8 mouse cellular contexts compared by ENCODE assay signal in genomic region chr3:117869324-117869715, GRCm38 (mm10). TPM values are rescaled to one million over a fixed set of nuclear protein-coding genes. Genes with fewer than 3 reads are reported as not detected.
A peak's percentile ranks its signal among the peaks of the same experiment; 100 is the strongest.
DNase-seq lines count a peak whose midpoint lies in the region; ATAC-seq lines count a peak whose summit lies in the region.

No protein-coding gene starts in this region.

- ATAC-seq in erythroblast, adult 5-6 weeks (replicated peaks; ENCODE audit: low FRiP score, poor library complexity, severe bottlenecking) = no peak
- ATAC-seq in hindbrain, embryonic 14.5 days (ENCODE audit: low FRiP score) = no peak

- H3K4me3 ChIP-seq in erythroblast, embryonic 14.5 days (replicated peaks) = peak overlapping the region; percentile 68
- H3K4me3 ChIP-seq in hindbrain, embryonic 14.5 days (replicated peaks; ENCODE audit: low read length) = peak overlapping the region; percentile 52
- H3K4me3 ChIP-seq in macrophage (ENCODE audit: inconsistent target) = peak overlapping the region; percentile 75

- peak overlapping the region; percentile 63 for H3K4me2 ChIP-seq in hindbrain, embryonic 14.5 days (replicated peaks)

- WGBS in hindbrain, embryonic 14.5 days = 38% methylated on average over 2 of the region's 2 CpGs
- 8% methylated on average over 2 of the region's 2 CpGs for WGBS in macrophage (ENCODE audit: missing documents)

- no peaks in the 10 kb centered on the region for H3K27me3 ChIP-seq in erythroblast, embryonic 14.5 days (ENCODE audit: control insufficient read depth)
- no peaks in the 10 kb centered on the region for H3K27me3 ChIP-seq in hindbrain, embryonic 14.5 days (ENCODE audit: control insufficient read depth, insufficient read depth, low read length)

- H3K4me1 ChIP-seq in erythroblast, embryonic 14.5 days (ENCODE audit: control insufficient read depth) = peaks cover 10% of the 10 kb centered on the region
- no peaks in the 10 kb centered on the region for H3K4me1 ChIP-seq in hindbrain, embryonic 14.5 days (replicated peaks; ENCODE audit: control insufficient read depth, insufficient read depth, low read length)

- H3K36me3 ChIP-seq in erythroblast, embryonic 14.5 days (ENCODE audit: control insufficient read depth) = no peaks in the 10 kb centered on the region
- no peaks in the 10 kb centered on the region for H3K36me3 ChIP-seq in hindbrain, embryonic 14.5 days (replicated peaks; ENCODE audit: control insufficient read depth, insufficient read depth)
- no peaks in the 10 kb centered on the region for H3K36me3 ChIP-seq in macrophage (ENCODE audit: inconsistent target)

- H3K79me2 ChIP-seq in macrophage (ENCODE audit: inconsistent target) = no peaks in the 10 kb centered on the region

- H3K27ac ChIP-seq in hindbrain, embryonic 14.5 days = no peak overlapping the region
- peak overlapping the region; percentile 60 for H3K27ac ChIP-seq in macrophage

- peak; percentile 78 for DNase-seq in adipocyte (ENCODE audit: low spot score)
- no peak for DNase-seq in hindbrain, embryonic 14.5 days (ENCODE audit: low spot score)
- no peak for DNase-seq in spleen, adult 12 weeks (ENCODE audit: low spot score)
- DNase-seq in layer of hippocampus, adult 11-12 months (ENCODE audit: low spot score) = no peak
- no peak for DNase-seq in layer of hippocampus, adult 9-11 months

- peak overlapping the region; percentile 69 for H3K9ac ChIP-seq in hindbrain, embryonic 14.5 days

- no peaks in the 10 kb centered on the region for H3K9me3 ChIP-seq in erythroblast, embryonic 14.5 days (ENCODE audit: control insufficient read depth, low read length)
- H3K9me3 ChIP-seq in hindbrain, embryonic 14.5 days (ENCODE audit: control insufficient read depth, low read length) = no peaks in the 10 kb centered on the region

RNA-seq across cellular contexts. Expression of gene Snx7, which starts 0.6 kb away (rescaled TPM):
- 0.02 and 0.03 TPM in 2 replicates for polyA plus RNA-seq in erythroblast, embryonic 14.5 days (2012)
- 3.3 TPM in 1 of 2 replicates, not detected in the other for total RNA-seq in erythroblast, adult 5-6 weeks (2015; ENCODE audit: low replicate concordance)
- total RNA-seq in erythroblast, adult 5-6 weeks (2017; ENCODE audit: low replicate concordance) = 0.70 TPM in 1 of 2 replicates, not detected in the other
- 9.8 and 11.1 TPM in 2 replicates for polyA plus RNA-seq in hindbrain, embryonic 14.5 days (2014; fragmentation: Nextera tagmentation; extraction: Ambion mirVana)
- total RNA-seq in macrophage (2018; cell fraction: chromatin; rRNA removed) = 10 to 100 TPM; 10.3 to 36.7 (median 22.3) TPM
- 10 to 100 TPM; 12.3 to 21.4 (median 16.8) TPM for total RNA-seq in macrophage (2018; cell fraction: cytosol; rRNA removed)
- 10 to 100 TPM in 25 of 26 experiments, 1 to 10 TPM in 1; 9.3 to 25.3 (median 16.2) TPM for total RNA-seq in macrophage (2018; cell fraction: nucleus; rRNA removed)
- polyA plus RNA-seq in macrophage (2018) = 15.6 to 24.7 TPM (median 20.6 TPM) in 3 replicates

Comparison
In these comparisons a context has a peak if more than half of its experiments do, and no peak if none do; other contexts are left out.
1. RNA of gene Snx7, which starts 0.6 kb away (polyA plus RNA-seq): 15.6 to 24.7 TPM in macrophage and 9.8 to 11.1 TPM in hindbrain, embryonic 14.5 days; 0.02 to 0.03 TPM in erythroblast, embryonic 14.5 days; every median in the first group is over 10 times any median in the second.
2. Peak in every context shown above with its lines, with median percentiles within 50 percentile points of each other: H3K4me3 ChIP-seq.